Mouse (Mus musculus) cerebellum, adult 18-20 months (tissue): ENCODE measurements at regions not wholly inside any gene's neighbourhood (a gene's known extent, or its start where the extent isn't known, plus 50 kb on each side); places are given as distances from the start of the nearest gene placed in this dataset.

Source experiments
- DNase-seq, 2 experiments: peaks; one replicate each; pipeline ENCODE4 v3.0.0; 2021

DNA sequence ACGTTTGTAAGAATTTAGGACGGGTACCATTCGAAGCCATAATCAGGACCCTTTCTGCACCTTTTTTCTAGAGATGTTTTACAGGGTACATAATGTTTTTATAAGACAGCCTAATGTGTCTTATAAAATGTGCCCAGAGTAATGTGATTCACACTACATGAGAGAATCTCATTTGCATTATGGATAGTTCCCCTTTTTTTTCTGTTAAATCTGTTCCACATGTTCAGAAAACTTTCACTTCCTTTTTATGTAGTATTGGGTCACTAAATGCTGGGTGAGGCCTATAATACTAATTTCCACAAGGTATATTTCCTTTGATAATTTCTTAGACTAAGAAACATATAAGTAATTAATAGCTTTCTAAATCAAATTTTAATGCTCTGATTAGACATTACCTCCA, 822.7 kb downstream of the Dnah5 start:
- no peak for DNase-seq

DNA sequence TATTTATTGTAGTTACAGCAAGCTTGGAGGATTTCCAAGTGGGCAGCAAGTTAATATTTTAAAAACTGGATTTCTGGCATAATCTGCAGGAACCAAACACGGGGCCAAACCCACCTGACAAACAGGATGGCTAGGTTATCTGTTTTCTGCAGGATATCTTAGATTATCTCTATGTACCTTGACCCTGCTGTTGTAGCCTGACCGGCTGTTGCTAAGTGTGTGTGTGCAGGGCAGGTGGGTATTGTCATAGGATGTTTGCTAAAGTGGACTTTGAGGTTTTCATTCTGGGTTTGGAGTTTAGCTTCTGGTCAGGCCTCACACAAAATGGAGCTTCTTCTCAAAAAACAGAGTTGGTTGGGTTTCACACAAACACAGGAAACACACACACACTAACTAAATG, 835.4 kb downstream of the Dnah5 start:
- DNase-seq = no peak

DNA sequence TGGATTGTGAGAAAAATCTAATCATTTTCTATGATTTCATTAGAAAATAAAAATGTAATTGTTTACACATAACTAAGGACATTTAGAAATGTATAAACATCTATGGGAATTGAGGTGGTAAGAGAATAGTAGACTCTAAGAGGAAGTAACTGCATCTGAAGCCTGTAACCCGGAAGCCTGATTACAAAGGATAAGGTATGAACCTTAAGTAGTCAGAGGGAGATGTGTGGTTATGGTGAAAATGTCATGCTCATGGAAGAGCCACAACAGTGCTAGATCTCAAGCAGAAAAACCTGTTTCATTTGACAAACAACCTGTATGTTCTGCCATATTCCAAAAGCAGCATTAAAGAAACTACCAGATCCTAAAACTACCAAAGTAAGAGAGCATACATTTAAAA, 847.6 kb downstream of the Dnah5 start:
- no peak for DNase-seq

DNA sequence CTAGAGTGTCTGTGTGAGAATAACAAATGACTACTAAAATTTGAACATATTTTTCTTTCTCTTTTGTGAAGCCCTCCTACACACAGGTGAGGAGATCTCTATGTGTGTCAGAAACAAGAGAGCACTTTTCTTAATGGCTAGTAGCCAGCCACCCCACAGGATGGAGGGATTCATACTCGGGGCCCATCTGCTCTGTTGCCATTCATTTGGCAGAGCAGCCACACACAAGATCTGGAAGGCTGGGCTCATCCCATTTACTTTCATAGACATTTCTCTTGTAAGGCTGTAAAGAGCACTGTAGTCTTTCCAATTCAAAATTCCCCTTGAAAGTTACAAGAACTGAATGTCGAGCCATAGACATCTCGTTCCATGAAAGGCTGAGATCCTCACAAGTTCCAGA, 848.2 kb downstream of the Dnah5 start:
- peak; percentile 64 to 67 for DNase-seq

DNA sequence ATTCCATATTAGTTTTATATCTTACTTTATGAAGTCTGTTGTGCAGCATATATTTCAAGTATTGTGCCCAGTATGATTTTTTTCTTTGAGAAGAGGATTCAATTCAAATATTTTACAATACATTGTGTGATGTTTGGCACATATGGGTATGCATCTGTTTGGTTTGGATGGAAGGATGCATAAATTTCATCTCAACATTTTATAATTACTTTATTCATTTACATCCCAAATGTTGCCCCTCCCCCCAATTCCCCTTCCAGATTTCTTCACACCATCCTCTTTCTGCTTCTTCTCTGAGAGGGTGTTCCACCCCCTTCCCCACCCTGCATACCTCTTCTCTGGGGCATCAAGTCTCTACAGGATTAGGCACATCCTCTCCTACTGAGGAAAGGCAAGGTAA, 857.5 kb downstream of the Dnah5 start:
- DNase-seq = no peak

DNA sequence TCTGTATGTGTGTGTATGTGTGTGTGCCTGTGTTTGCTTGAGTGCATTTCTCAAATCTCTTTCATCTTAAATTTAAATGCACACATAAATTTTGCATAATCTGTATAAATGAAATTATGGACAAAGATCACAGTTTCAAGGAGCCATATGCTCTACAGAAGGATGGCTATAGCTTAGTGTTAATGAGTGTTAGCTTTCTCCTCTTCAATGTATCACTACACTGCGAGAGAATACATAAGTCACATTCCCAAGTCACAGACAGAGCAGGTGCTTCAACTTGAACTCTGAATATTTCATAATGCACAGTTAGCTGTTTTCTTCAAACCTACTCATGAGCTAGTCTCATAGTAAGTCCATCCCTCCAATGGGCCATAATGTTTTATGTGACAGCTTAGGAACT, 865.5 kb downstream of the Dnah5 start:
- DNase-seq = no peak

DNA sequence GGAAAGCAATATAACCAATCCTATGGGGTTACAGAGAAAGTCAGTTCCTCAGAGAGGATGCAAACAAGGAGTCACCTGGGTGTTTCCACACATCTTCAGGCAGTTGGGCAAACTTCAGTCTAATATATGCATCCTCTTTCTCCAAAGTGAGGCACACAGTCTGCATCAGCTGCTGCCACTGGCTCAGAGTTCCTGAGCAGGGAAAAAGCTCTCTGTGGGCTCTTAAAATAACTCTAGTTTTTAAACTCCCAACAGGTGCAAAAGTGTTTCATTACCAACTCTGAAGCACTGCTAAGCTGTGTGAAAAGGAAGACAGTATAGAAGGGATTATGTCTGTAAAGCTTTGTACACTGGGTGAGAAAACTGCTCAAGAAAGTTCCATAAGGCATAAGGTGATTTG, 874.2 kb downstream of the Dnah5 start:
- no peak for DNase-seq

DNA sequence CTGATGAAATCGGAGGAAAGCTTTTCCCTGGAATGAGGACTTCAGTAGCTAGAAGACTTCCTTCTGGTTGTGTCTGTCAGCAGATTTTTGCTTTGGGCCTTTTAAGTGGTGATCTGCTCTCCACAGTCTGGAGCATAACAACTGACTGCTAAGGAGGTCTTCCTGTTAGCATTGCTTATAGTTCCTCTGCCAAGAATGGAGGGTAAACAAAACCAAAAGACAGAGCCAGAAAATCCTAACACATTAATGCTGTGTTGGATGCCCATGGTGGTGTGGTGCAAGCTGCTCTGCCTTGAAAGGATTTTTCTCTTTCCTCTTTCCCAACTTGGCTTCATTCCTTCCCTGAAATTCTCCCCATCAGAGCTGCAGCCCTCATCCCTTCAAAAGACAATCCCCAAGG, 901.0 kb downstream of the Dnah5 start:
- peak in 1 of 2 experiments; percentile 5 for DNase-seq

DNA sequence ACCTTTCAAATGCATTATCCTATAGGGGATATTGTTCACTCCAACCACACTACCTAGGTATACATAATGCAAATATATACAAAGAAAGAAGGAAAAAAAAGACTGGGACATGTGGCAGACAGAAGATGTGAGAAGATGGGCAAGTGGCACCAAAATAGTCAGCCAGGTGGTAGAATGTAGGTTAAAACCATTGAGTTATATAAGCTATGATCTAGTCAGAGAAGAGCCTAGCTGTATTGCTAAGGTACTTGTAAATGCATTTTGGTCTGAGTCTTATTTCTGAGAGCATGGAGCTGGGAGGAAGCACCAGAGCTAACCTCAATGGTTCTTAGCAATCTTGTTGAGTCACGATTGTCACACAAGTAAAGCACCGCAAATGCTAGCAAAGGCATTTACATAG, 943.1 kb downstream of the Dnah5 start:
- no peak for DNase-seq
